Mouse (Mus musculus) spleen, embryonic (tissue): ENCODE data around the gene Vmn1r4.

Experiments
- CTCF ChIA-PET: fragments of 350-600 bp; sonication (Branson Sonifier 250); formaldehyde crosslinking; loops from one replicate; lab custom pipeline; 2022; lab: Charles Lee

Gene Vmn1r4

DNA sequence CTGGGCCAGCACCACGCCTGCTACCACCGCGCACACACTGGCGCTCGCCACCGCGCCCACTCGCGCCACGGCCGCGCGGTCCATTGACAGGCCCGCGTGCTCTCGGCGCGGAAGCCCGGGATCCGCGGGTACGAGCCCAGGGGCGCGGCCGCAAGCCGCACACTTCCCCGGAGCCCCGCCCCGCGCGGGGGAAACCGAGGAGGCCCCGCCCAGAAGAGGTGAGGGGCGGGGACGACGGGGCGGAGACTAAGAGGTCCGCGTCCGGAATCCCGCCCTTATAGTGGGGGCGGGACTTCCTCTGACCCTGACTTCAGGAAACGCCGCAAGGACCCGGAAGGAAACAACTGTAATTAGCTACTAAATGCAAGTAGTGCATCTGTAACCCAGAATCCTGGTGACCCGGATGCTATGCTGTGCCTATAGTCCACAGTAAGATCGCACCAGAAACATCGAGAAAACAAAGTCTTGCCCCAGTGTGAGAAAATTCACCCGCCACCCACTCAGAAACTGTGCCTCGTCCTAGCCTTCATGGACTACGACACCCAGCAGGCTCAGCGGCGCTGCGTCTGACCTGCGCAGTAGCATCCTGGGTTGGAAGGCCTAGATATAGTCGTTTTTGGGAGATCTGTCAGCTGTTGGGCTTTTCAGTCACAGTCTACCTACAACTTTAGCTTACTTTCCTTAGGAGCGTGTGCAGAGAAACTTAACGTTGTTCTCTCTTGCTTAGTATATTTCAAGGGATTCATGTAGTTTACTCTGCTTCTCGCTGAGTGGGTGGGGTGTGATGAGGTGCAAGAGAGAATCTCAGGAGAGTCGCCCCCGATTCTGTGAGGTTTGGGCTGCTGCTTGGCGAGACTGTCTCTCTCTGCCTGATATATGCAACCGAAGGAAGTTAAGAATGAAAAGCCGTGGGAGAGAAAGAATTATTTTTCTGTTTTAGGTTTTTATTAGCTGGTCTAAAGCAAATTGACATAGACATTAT, at the start of gene Vmn1r4, which contains the start of gene Nt5c3:
Vmn1r4 (plus strand) TSS at position 290 of the 982 bp plus-strand sequence.
Nt5c3 (minus strand) TSS at position 207 of the 982 bp plus-strand sequence.
- CTCF ChIA-PET: interaction anchor here (0.7 kb wide), 1 partner anchor 22 kb away, joined by 3 read pairs; no protein-coding TSS in a partner anchor

GRCm38 (mm10) chr6:56876870-56877269, 46.9 kb upstream of the Vmn1r4 start:
- CTCF ChIA-PET: no interaction called here

GRCm38 (mm10) chr6:56877985-56878384, 45.8 kb upstream of the Vmn1r4 start:
- CTCF ChIA-PET: no interaction called here

GRCm38 (mm10) chr6:56879352-56879955, 44.4 kb upstream of the Vmn1r4 start:
- CTCF ChIA-PET: no interaction called here

DNA sequence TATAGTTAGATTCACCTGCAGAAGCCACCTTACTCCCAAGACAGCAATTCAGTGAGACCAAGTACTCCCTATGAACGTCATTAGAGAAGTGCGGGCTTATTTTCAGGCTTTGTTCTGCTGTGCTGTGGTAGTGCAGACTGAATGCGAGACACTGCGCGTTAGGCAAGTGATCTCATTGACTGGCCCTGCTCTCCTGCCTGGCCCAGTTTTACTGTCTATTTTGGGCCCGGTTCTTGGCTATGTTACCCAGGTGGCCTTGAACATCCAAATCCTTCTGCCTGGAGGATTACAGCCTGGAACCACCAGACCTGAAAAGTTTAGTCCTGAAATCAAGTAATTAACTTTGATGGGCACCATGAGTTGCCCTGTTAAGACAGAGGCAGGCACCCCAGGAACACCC, 35.3 kb upstream of the Vmn1r4 start:
- CTCF ChIA-PET: no interaction called here

- CTCF ChIA-PET: no interaction called here
Measured at GRCm38 (mm10) chr6:56890762-56891161, 33.1 kb upstream of the Vmn1r4 start.

DNA sequence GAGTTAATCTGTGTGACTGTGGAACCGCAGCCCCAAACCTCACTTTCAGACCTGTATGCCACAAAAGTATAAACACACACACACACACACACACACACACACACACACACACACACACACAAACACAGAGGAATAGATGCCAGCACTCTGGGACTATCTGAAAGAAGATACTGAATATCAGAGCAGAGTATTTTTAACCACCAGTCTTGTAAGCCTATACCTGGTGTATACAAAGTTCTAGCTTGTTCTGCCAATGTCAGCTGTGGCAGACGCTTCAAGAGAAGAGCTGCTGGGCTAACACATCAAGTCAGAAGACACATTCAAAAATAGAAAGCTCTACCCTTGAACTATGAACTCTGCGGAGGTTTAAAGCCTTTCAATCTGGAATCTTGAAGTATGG, 24.2 kb upstream of the Vmn1r4 start:
- CTCF ChIA-PET: no interaction called here

GRCm38 (mm10) chr6:56901336-56901735, 22.5 kb upstream of the Vmn1r4 start:
- CTCF ChIA-PET: interaction anchor here (0.6 to 0.8 kb wide), 2 partner anchors 12 to 23 kb away, joined by 3 read pairs; partner anchors contain the start of genes Nt5c3 and Vmn1r4

GRCm38 (mm10) chr6:56901824-56902386, 21.9 kb upstream of the Vmn1r4 start:
- CTCF ChIA-PET: interaction anchor here (0.6 to 0.8 kb wide), 3 partner anchors 11 to 103 kb away, joined by 3 to 4 read pairs (median 3); partner anchors contain the start of genes Nt5c3 and Vmn1r4

DNA sequence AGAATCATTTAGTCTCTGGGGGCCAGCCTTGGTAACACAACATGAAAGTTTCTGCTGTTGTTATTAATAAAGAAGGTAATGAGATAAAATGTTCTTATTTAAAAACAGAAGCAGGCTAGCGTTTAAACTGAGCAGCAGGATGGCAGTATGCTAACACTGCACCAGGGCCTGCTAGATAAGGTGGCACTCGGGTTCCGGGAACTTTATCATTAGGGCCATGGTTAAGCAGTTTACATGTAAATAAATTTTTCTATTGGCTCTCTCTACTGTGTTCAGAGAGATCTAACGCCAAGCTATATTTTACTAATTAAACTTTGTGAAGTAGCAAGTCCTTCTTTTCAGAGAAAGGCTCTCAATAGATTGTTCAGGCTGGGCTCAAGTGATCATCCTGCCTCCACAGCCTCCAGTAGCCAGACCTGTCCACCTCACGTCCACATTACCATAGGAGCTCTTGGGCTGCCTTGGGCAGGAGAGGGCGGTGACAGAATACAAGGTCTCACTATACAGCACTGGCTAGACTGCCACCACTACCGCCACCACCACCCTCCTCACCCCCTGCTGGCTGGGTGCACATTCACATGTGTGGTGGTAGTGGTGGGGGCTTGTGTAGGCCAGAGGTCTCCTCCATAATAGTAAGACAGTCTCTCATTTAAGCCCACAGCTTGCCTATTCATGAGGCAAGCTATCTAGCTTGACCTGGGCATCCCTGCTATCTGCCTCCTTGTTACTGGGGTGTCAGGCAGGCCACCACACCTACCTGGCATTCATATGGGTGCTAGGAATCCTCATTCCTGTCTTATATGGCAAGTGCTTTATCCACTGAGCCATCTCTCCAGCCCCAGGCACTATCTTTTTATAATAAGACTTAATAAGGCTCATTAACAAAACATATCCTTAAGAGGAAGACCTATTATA, 21.0 kb upstream of the Vmn1r4 start:
- CTCF ChIA-PET: interaction anchor here (0.7 kb wide), 1 partner anchor 104 kb away, joined by 4 read pairs; no protein-coding TSS in a partner anchor

DNA sequence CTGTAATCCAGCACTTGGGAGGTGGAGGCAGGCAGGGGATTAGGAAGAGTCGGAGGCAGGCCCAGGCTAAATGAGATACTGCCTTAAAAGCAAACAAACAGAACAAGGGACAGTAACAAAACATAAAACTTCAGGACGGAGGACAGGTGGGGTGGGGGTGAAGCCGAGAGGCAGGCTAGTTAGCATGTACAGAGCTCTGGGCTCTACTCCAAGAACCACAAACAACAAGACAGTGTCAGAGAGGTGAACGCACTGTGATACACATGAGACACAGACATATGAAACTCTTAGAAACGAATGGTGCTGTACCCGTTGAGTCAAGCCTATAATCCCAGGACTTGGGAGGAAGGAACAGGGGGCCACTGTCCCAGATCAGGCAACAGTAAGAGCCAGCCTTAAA, 20.0 kb upstream of the Vmn1r4 start:
- CTCF ChIA-PET: no interaction called here

DNA sequence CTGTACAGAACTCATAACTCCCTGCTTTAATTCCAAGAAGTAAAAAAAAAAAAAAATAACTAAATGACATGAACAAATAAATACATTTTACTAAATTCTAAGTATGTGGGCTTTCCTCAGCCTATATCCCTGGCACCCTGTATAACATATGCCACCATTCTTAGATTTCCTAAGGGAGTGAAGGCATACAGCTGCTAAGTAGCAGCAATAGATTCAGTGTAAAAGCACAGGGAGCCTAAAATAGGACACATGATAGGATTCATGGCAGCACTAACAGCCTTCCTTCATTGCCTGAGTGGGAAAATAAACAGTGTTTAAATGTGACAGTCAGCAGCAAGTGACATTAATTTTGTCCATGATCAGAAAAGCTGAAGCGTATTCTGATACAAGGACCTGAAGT, 19.5 kb upstream of the Vmn1r4 start:
- CTCF ChIA-PET: no interaction called here

- CTCF ChIA-PET: no interaction called here
Measured at GRCm38 (mm10) chr6:56904982-56905381, 18.8 kb upstream of the Vmn1r4 start.

DNA sequence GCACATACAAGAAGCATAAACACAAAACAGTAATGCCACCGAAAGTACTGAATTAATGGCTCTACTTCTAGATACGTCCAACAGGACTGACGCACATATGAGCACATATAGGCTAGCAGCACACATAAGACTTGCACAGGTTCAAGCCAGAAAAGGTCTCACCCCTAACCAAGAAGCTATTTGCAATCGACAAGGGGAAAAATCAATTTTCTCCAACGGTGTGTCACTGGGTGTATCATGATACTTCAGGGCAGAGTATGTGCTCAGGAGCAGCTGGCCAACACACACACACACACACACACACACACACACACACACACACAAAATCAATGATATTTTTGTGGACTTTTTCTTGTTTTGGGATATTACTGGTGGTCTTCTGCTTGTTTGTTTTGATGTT, 18.3 kb upstream of the Vmn1r4 start:
- CTCF ChIA-PET: no interaction called here

DNA sequence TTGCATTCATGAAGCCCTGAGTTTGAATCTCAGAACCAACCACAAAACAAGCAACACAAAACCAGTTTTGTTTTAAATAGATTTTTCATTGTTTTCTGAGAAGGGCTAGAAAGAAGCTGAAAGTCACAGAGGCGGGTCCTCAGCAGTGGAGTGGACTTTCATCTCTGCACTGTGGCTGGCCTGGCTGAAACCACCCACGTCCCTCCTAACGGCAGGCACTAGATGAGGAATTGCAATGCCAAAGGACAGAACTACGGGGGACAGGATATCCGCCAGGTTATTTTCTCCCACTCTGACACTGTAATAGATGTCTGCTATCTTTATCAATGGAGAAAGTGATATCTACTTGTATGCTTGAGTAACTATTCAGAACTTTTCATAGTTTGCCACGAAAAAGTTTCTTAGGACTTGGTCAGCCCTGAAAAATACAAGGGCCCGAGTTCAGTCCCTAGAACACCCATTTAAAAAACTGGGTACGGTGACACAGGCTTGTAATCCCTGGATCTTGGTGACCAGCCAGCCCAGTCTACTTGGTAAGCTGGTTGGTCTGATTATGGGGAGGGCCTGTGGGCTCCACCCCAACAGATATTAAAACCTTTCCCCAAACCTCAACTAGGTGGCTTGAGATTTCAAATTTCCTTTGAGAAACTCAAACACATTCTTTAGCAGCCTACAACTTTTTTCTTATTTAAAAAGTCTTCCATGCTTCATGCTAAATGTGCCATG, 17.5 kb upstream of the Vmn1r4 start:
- CTCF ChIA-PET: no interaction called here

DNA sequence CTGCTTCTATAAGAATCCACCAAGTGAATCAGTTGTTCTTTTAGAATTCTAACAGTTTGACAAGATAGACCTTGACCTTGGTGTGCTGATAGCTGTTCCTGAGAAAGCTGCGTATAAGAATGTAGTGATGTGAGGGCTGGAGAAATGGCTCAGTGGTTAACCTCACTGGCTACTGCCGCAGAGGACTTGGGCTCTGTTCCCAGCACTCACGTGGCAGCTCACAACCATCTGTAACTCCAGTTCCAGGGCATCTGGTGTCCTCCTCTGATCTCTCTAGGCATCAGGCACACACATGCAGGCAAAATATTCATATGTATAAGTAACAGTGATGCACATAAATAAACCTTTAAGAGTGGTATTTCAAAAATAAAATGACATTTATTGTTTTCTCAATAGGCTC, 15.8 kb upstream of the Vmn1r4 start:
- CTCF ChIA-PET: no interaction called here

DNA sequence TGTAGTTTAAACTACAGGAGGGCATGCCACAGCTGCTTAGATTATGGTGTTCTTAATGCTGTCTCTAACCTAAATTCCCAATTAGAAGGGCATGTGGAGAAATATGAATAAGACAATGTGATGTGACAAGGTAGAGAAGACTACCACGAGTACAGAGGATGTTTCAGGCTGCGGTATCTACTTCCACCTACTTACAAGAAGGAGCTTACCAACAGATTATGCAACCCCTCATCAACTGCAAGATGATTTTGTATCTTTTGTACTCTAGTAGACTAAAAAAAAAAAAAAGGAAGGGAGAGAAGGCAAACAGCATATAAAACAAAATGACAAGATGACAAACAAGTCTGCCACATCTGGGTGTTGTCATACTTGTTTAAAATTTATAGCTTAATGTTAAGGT, 15.4 kb upstream of the Vmn1r4 start:
- CTCF ChIA-PET: interaction anchor here (0.7 to 0.9 kb wide), 2 partner anchors 36 to 97 kb away, joined by 4 to 18 read pairs; no protein-coding TSS in a partner anchor

- CTCF ChIA-PET: interaction anchor here (0.7 to 0.9 kb wide), 2 partner anchors 36 to 97 kb away, joined by 4 to 18 read pairs; no protein-coding TSS in a partner anchor
Measured at GRCm38 (mm10) chr6:56908912-56909311, 14.9 kb upstream of the Vmn1r4 start.

DNA sequence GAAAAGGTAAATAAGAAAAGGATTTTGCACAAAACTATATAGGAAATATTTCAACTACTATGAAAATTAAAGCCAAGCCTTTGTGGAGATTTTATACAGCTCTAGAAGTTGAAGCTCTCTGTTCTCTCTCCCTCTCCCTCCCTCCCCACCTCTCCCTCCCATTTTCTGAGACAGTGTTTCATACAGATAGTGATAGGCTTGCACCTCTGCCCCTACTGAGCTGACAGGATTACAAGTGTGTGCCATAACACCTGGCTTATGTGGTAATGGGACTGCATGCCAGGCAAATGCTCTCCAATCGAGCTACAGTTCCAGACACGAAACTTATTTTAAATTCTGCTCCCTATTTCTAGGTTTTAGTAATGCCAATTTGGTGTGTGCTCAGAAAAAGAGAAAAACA, 12.9 kb upstream of the Vmn1r4 start:
- CTCF ChIA-PET: interaction anchor here (0.7 kb wide), 1 partner anchor 624 kb away, joined by 3 read pairs; no protein-coding TSS in a partner anchor
